In genomic region chr1:107512194-107513138, GRCm38 (mm10) we compare ENCODE assay signal across 18 mouse cellular contexts. TPM values are rescaled to one million over a fixed set of nuclear protein-coding genes. Genes with fewer than 3 reads are reported as not detected.
A peak's percentile ranks its signal among the peaks of the same experiment; 100 is the strongest.
DNase-seq lines count a peak whose midpoint lies in the region; ATAC-seq and TF ChIP-seq lines count a peak whose summit lies in the region.
"Had no signal": no experiment of that assay in that cellular context is flagged by ENCODE, and none has a peak within 500 bp of the region (broad histone marks: within the 10 kb centered on the region; RNA-seq: fewer than 3 reads in every experiment).

No protein-coding gene starts in this region.

- no peaks in the 10 kb centered on the region for H3K36me3 ChIP-seq in forebrain, embryonic 13.5 days (ENCODE audit: poor library complexity, severe bottlenecking)
- no peaks in the 10 kb centered on the region for H3K36me3 ChIP-seq in forebrain, postnatal 0 days (ENCODE audit: insufficient read depth)
- H3K36me3 ChIP-seq in neural tube, embryonic 13.5 days: no peaks in the 10 kb centered on the region
- no peaks in the 10 kb centered on the region for H3K36me3 ChIP-seq in neural tube, embryonic 15.5 days
- H3K36me3 ChIP-seq: intestine, embryonic 15.5 days; liver, embryonic 12.5 days; midbrain, embryonic 13.5 days had no signal

- H3K4me3 ChIP-seq in forebrain, embryonic 13.5 days: no peak overlapping the region
- no peak overlapping the region for H3K4me3 ChIP-seq in forebrain, postnatal 0 days (ENCODE audit: low read depth, low read length)
- no peak overlapping the region for H3K4me3 ChIP-seq in neural tube, embryonic 13.5 days
- no peak overlapping the region for H3K4me3 ChIP-seq in neural tube, embryonic 15.5 days (replicated peaks)
- H3K4me3 ChIP-seq: intestine, embryonic 15.5 days; liver, embryonic 12.5 days; midbrain, embryonic 13.5 days had no signal

- WGBS in forebrain, embryonic 13.5 days: 47% methylated on average over 2 of the region's 2 CpGs
- 34% methylated on average over 2 of the region's 2 CpGs for WGBS in forebrain, postnatal 0 days
- 55% methylated on average over 2 of the region's 2 CpGs for WGBS in neural tube, embryonic 13.5 days
- 41% methylated on average over 2 of the region's 2 CpGs for WGBS in neural tube, embryonic 15.5 days

- H3K27me3 ChIP-seq in forebrain, embryonic 13.5 days: no peaks in the 10 kb centered on the region
- H3K27me3 ChIP-seq in forebrain, postnatal 0 days (ENCODE audit: insufficient read depth, low read length): no peaks in the 10 kb centered on the region
- H3K27me3 ChIP-seq in neural tube, embryonic 13.5 days: no peaks in the 10 kb centered on the region
- no peaks in the 10 kb centered on the region for H3K27me3 ChIP-seq in neural tube, embryonic 15.5 days (replicated peaks)
- H3K27me3 ChIP-seq: CH12.LX; intestine, embryonic 15.5 days; liver, embryonic 12.5 days; midbrain, embryonic 13.5 days had no signal

- H3K9me3 ChIP-seq in forebrain, embryonic 13.5 days (replicated peaks): no peaks in the 10 kb centered on the region
- H3K9me3 ChIP-seq in forebrain, postnatal 0 days (ENCODE audit: low read length): no peaks in the 10 kb centered on the region
- no peaks in the 10 kb centered on the region for H3K9me3 ChIP-seq in neural tube, embryonic 13.5 days
- H3K9me3 ChIP-seq in neural tube, embryonic 15.5 days (replicated peaks): no peaks in the 10 kb centered on the region
- H3K9me3 ChIP-seq: intestine, embryonic 15.5 days; liver, embryonic 12.5 days; midbrain, embryonic 13.5 days had no signal

- H3K4me2 ChIP-seq in forebrain, embryonic 13.5 days: no peak overlapping the region
- no peak overlapping the region for H3K4me2 ChIP-seq in forebrain, postnatal 0 days (ENCODE audit: low read depth)
- H3K4me2 ChIP-seq in neural tube, embryonic 13.5 days: no peak overlapping the region
- no peak overlapping the region for H3K4me2 ChIP-seq in neural tube, embryonic 15.5 days
- H3K4me2 ChIP-seq: intestine, embryonic 15.5 days; liver, embryonic 12.5 days; lung, embryonic 14.5 days; midbrain, embryonic 13.5 days had no signal

- H3K9ac ChIP-seq in forebrain, embryonic 13.5 days: no peak overlapping the region
- H3K9ac ChIP-seq in forebrain, postnatal 0 days: no peak overlapping the region
- H3K9ac ChIP-seq in neural tube, embryonic 13.5 days: no peak overlapping the region
- H3K9ac ChIP-seq in neural tube, embryonic 15.5 days (replicated peaks): no peak overlapping the region
- H3K9ac ChIP-seq: intestine, embryonic 15.5 days; liver, embryonic 12.5 days; lung, embryonic 14.5 days; midbrain, embryonic 13.5 days had no signal

- H3K27ac ChIP-seq in forebrain, embryonic 13.5 days: no peak overlapping the region
- no peak overlapping the region for H3K27ac ChIP-seq in forebrain, postnatal 0 days (ENCODE audit: low read depth, low read length)
- H3K27ac ChIP-seq in neural tube, embryonic 13.5 days (replicated peaks): no peak overlapping the region
- no peak overlapping the region for H3K27ac ChIP-seq in neural tube, embryonic 15.5 days (replicated peaks)
- H3K27ac ChIP-seq: intestine, embryonic 15.5 days; liver, embryonic 12.5 days; midbrain, embryonic 13.5 days had no signal

- ATAC-seq in forebrain, embryonic 13.5 days: peak; percentile 65
- no peak for ATAC-seq in forebrain, postnatal 0 days
- peak; percentile 71 for ATAC-seq in neural tube, embryonic 13.5 days (ENCODE audit: low read depth)
- ATAC-seq in neural tube, embryonic 15.5 days (ENCODE audit: low FRiP score): no peak
- ATAC-seq: intestine, embryonic 15.5 days; liver, embryonic 12.5 days; midbrain, embryonic 13.5 days had no signal

- no peaks in the 10 kb centered on the region for H3K4me1 ChIP-seq in forebrain, embryonic 13.5 days
- no peaks in the 10 kb centered on the region for H3K4me1 ChIP-seq in forebrain, postnatal 0 days (ENCODE audit: insufficient read depth)
- no peaks in the 10 kb centered on the region for H3K4me1 ChIP-seq in neural tube, embryonic 13.5 days (replicated peaks)
- H3K4me1 ChIP-seq in neural tube, embryonic 15.5 days: no peaks in the 10 kb centered on the region
- H3K4me1 ChIP-seq: intestine, embryonic 15.5 days; liver, embryonic 12.5 days; midbrain, embryonic 13.5 days had no signal

- no peak for DNase-seq in forebrain, postnatal 0 days
- peak; percentile 41 to 48 for DNase-seq in cerebellum, postnatal 10 days
- no peak for DNase-seq in layer of hippocampus, postnatal 25 days (ENCODE audit: extremely low spot score in 1 of 2, low spot score in 1 of 2)
- DNase-seq in left cerebral cortex, adult 18-20 months (ENCODE audit: low spot score in 2 of 2): no peak
- DNase-seq: adrenal gland, adult 2 months; heart, postnatal 4 days; lung, embryonic 14.5 days; lung, postnatal 4 days; thymus, postnatal 36 days had no signal

- TF ChIP-seq CTCF in forebrain, postnatal 0 days (IDR thresholded peaks at IDR 0.05; ENCODE audit: low read depth): no peak

RNA-seq across cellular contexts. Expression of gene Serpinb2, which starts 1.2 kb away (rescaled TPM):
- polyA plus RNA-seq in forebrain, embryonic 13.5 days (2015; fragmentation: Nextera tagmentation; extraction: Ambion mirVana): 1.0 and 1.5 TPM in 2 replicates
- total RNA-seq in forebrain, postnatal 0 days (2014; rRNA removed): 0.10 and 0.85 TPM in 2 replicates
- 0.17 and 0.20 TPM in 2 replicates for polyA plus RNA-seq in forebrain, postnatal 0 days (2015; fragmentation: Nextera tagmentation; extraction: Ambion mirVana)
- polyA plus RNA-seq in neural tube, embryonic 13.5 days (2015; fragmentation: Nextera tagmentation; extraction: Ambion mirVana): 0.32 and 0.47 TPM in 2 replicates
- 0.40 TPM in 1 of 2 replicates, not detected in the other for polyA plus RNA-seq in neural tube, embryonic 15.5 days (2015; fragmentation: Nextera tagmentation; extraction: Ambion mirVana)
- not detected for total RNA-seq in layer of hippocampus, postnatal 25 days (2021)
- total RNA-seq in left cerebral cortex, adult 18-20 months (2021): under 1 TPM in 1 of 2 experiments, not detected in 1; 0.23 TPM
- total RNA-seq: CH12.LX; gastrocnemius, adult 18-20 months; heart, postnatal 4 days had no signal
- polyA plus RNA-seq: adrenal gland, adult 2 months; heart, embryonic 14.5 days; midbrain, embryonic 13.5 days had no signal

Comparison
In these comparisons a context has a peak if more than half of its experiments do, and no peak if none do; other contexts are left out.
1. ATAC-seq: peak in forebrain, embryonic 13.5 days (single experiment) and neural tube, embryonic 13.5 days (single experiment); none in forebrain, postnatal 0 days (single experiment) and neural tube, embryonic 15.5 days (single experiment).
2. DNase-seq: peak in cerebellum, postnatal 10 days (2 of 2); none in forebrain, postnatal 0 days (single experiment), layer of hippocampus, postnatal 25 days (0 of 2) and left cerebral cortex, adult 18-20 months (0 of 2).